Mouse (Mus musculus): ENCODE measurements around the gene Tcn2.
"Not testable (repeated sequence)": the region's sequence is repeated elsewhere in the genome, so short reads cannot be mapped to it uniquely, and the experiment has no call there.

GRCm38 (mm10) chr11:3911440-3911839 is 20.5 kb downstream of the Tcn2 start:
- not testable (repeated sequence) for TF ChIP-seq CTCF (IDR thresholded peaks at IDR 0.05; ENCODE audit: borderline replicate concordance, extremely low read depth, insufficient read depth, insufficient read length); POLR2A (IDR thresholded peaks at IDR 0.05; ENCODE audit: borderline replicate concordance, extremely low read depth, insufficient read depth, insufficient read length, poor library complexity, severe bottlenecking)

All from brain, embryonic 14.5 days (tissue).